Mouse (Mus musculus): Measurements from ENCODE around the gene Gm2042. TPM values are rescaled to one million over a fixed set of nuclear protein-coding genes. Genes with fewer than 3 reads are reported as not detected.

Gene Gm2042
- not detected in 2 replicates for polyA plus RNA-seq (2012; rRNA removed)

DNA sequence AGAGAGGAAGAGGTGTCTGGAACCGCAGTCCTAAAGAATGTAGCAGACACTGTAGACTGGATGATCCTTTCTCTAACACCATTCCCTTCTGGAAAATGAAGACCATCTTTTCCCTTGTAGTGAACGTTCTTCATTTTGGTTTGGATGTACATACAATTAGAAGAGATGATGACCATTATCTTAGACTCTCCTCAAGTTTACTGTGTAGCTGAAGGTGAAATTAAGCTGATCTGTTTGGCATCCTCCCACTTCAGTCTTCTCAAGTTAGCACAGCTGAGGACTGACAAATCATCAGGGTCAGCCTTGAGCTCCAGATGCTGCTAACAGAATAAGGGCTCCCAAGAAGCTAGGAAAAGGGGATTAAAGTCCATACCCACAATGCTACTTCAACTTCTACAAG is at the start of gene Gm2042:
Gene Gm2042 (plus strand): TSS at position 301 of the 400 bp plus-strand sequence.

GRCm38 (mm10) chr12:87919721-87920120 is 34.2 kb upstream of the Gm2042 start, which contains the start of gene Gm2035:
Gm2035 (minus strand) TSS chr12:87919857.

Other genes starting within 250 kb of the Gm2042 start
- gene Gm21319, start 178.3 kb upstream of the Gm2042 start, polyA plus RNA-seq (2012; rRNA removed): not detected in 2 replicates
- gene Gm21936, start 158.6 kb upstream of the Gm2042 start, polyA plus RNA-seq (2012; rRNA removed): not detected in 2 replicates
- not detected in 2 replicates for gene BB287469, start 137.5 kb upstream of the Gm2042 start, polyA plus RNA-seq (2012; rRNA removed)
- gene Gm2001, start 111.7 kb upstream of the Gm2042 start, polyA plus RNA-seq (2012; rRNA removed): not detected in 2 replicates
- gene Gm2016, start 80.0 kb upstream of the Gm2042 start, polyA plus RNA-seq (2012; rRNA removed): not detected in 2 replicates
- gene Gm2022, start 58.7 kb upstream of the Gm2042 start, polyA plus RNA-seq (2012; rRNA removed): not detected in 2 replicates
- gene Gm2035, start 34.2 kb upstream of the Gm2042 start, polyA plus RNA-seq (2012; rRNA removed): not detected in 2 replicates
- not detected in 2 replicates for gene Gm2075, start 57.8 kb downstream of the Gm2042 start, polyA plus RNA-seq (2012; rRNA removed)
- gene Gm6803, start 64.7 kb downstream of the Gm2042 start, polyA plus RNA-seq (2012; rRNA removed): not detected in 2 replicates
- gene Gm2056, start 72.9 kb downstream of the Gm2042 start, polyA plus RNA-seq (2012; rRNA removed): not detected in 2 replicates
- gene Gm16368, start 129.6 kb downstream of the Gm2042 start, polyA plus RNA-seq (2012; rRNA removed): not detected in 2 replicates
- not detected in 2 replicates for gene Gm10436, start 228.0 kb downstream of the Gm2042 start, polyA plus RNA-seq (2012; rRNA removed)

All from central nervous system, embryonic 18 days (tissue).